Mouse (Mus musculus) hematopoietic stem cell, adult 5-6 weeks (primary cell): Measurements from ENCODE around the gene Mtr. TPM values are rescaled to one million over a fixed set of nuclear protein-coding genes. Genes with fewer than 3 reads are reported as not detected.
"Not testable (repeated sequence)": the region's sequence is repeated elsewhere in the genome, so short reads cannot be mapped to it uniquely, and the experiment has no call there.

Experiments used
- ATAC-seq, 2 experiments: fragments of 125-278 bp in 1 of 2; replicated peaks in 1 of 2; 2 replicates each; pipeline ENCODE4 v1.8.0; 2016 to 2017; ENCODE audit warnings: inconsistent platforms in 2 of 2, mild to moderate bottlenecking in 2 of 2, moderate number of reproducible peaks in 2 of 2, low read depth in 1 of 2, moderate TSS enrichment in 1 of 2; ENCODE audit not compliant: low FRiP score in 2 of 2, poor library complexity in 2 of 2, severe bottlenecking in 2 of 2, insufficient read depth in 1 of 2, low TSS enrichment in 1 of 2
- total RNA-seq: library from RNA; stranded (forward); fragments of 172-1452, 232-1000 nt; gene quantifications from 2 replicates; pipeline ENCODE4 v1.2.3, GENCODE M21; 2017

Mtr gene
- total RNA-seq, 1 experiment from 2014 or later, result 41.3 TPM

DNA sequence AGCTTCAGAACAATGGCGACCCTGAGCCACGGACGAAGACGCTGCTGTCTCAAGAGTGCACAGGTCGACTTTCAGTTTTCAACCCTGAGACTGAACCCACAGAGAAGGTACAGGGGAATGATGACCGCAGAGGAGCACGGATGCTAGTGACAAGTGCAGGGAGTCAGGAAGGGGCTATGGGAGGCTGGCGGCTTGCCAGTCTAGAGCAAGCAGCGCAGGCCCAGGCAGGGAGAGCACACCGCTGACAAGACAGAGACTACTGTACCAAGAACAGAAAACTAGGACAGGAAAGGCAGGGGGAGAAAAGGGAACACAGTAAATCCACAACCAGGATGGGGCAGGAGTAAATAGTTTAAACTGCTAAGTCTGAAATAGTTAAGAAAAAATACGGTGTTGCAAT, 69.1 kb downstream of the Mtr start:
- ATAC-seq, result no peak

DNA sequence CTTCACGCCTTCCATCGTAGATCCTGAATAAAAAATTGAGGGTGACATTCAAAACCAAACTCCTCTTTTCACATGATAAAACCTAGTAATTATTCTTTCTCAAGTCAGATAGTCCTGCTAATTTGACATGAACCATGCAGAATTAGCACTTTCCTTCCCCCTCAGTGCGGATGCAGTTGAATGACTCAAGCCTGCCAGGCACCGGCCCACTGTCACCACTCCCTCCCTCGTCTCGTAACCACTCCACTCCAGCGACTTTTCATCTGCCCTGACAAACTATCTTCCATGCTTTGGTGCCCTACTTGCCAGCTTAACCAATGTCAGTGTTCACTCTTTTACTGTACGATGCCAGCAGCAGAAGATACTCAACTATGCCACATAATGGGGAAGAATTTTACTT, 78.4 kb downstream of the Mtr start:
- ATAC-seq, result no peak

DNA sequence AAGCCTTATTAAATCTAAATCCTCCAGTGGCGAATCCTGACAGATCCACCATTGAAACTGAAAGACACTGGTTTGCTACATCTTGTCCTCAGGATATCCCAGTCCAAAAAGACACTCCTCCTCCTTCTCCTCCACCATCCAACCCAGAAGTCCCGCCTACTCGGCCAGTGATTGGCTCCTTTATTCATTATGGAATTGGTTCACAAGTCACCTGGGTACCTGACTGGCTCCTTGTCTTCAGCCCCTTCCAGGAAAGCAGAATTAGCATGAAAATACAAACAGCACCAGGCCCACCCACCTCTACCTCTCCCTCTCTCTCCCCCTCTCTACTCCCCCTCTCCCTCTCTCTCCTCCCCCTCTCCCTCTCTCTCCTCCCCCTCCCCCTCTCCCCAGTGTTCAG, 81.2 kb downstream of the Mtr start:
- no peak for ATAC-seq

DNA sequence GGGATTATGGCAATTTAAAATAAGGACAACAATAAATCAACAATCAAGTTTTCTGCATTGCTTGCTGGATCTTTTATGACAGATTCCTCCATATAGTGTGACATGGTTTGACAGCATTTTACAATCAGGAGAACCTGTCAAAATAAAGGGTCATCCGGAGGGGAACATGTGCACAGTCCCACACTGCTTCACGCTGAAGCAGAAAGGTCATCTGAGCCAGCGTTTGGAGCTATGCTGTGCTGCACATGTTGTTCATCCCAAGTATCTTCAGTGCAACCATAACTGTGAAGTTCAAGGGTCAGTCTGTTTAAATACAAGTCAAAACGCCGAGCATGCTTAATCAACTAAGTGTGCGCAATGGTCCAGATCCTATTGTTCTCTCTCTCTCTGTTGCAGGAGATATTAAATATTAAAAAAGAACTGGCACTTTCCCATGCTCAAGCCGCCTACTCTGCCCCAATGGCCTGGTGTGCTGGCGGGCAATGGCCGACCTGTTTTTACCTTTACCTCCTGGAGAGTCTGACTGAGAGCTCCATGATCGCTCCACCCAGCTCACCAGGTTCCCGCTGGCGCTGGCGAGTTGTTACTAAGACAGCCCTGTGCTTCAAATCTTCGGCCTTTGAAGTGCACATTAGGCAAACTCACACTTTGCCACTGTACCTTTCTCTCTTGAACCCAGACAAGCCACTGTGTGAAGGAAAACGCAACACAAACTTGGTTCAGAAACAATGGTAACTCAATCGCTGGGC, 81.8 kb downstream of the Mtr start:
- no peak for ATAC-seq

DNA sequence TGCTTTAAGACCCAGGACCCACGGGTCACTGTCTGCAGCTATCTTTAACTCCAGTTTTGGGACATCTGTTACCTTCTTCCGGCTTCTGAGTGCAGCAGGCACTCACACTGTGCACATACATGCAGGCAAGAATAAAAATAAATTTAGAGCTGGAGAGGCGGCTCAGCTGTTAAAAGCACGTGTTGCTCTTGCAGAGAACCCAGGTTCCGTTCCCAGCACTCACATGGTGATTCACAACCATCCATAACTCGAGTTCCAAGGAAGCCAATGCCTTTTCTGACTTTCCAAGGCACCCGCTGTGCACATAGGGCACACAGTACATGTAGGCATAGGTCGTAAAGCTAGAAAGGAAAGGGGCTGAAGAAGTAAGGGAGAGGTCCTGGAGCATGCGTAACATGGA, 90.6 kb downstream of the Mtr start:
- no peak for ATAC-seq

DNA sequence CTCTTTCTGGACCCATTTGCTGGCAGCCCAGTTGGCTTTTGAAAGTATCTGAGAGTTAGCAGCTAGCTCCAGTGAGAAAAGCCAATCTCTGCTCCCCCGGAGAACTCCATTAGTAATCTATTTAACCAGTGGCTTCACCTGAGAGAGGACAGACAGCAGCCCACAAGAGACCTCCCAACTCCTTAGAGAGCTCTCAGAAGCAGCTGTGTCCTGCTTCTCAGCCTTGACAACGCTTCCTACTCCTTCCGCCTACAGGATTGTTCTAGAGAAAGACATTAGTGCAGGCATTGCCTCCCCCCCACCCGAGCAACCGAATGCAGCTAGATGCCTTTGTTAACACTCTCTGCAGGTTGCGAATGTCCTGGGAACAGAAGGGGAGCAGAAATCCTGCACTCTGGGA, 91.5 kb downstream of the Mtr start:
- no peak for ATAC-seq

DNA sequence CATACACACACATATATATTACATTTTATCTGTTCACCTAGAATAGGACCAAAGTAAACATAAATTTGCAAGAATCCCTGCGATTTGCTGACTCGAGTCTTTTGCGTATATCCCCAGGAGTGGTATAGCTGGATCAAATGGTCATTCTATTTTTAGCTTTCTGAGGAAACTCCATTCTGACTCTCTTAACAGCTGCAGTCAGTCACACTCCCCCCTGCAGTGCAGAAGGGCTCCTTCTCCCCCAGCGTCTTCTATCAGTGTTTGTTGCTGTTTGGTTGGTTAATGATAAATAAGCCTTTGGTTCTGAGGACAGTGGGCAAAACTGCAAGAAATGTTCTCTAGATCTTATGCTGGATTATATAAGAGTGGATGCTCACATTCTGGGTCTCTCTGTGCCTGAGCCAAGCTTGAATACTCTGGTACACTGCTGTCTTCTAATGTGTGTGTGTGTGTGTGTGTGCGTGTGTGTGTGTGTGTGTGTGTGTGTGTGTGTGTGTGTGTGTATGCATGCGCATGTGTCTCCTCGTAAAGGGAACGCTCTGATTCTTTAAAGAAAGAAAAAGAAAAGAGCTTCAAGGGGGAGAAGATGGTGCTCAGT, 92.4 kb downstream of the Mtr start:
- no peak for ATAC-seq

DNA sequence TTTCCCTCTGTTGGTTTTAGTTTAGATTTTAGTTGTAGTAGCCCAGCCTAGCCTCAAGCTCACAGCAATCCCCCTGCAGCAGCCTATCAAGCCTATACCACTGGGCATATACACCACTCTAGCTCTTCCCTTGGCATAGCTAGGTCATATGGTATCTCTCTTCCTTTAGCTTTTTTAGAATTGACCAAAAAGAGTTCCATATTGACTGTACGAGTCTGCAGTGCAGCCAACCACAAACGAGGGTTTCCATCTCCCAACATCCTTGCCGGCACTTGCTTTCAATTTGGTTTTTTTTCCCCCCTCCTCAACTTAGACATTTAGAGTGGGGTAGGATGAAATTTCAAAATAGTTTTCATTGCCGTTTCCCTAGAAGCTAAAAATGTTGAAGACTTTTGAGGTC, 95.5 kb downstream of the Mtr start:
- no peak for ATAC-seq

DNA sequence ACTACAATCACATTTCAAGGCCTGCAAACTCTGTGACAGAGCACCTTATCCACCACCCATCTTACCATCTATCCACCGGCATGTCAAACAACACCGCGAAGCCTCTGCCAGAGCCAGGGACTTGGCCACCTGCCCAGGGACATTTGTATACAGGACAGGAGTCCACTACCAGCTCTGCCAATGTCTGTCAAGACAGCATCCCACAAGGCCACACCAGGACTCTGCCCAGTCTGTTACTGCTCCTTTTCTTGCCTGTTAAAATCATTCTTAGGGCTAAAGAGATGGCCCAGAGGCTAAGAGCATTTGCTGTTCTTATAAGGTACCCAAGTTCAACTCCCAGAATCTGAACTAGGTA, 97.8 kb downstream of the Mtr start:
- no peak for ATAC-seq

DNA sequence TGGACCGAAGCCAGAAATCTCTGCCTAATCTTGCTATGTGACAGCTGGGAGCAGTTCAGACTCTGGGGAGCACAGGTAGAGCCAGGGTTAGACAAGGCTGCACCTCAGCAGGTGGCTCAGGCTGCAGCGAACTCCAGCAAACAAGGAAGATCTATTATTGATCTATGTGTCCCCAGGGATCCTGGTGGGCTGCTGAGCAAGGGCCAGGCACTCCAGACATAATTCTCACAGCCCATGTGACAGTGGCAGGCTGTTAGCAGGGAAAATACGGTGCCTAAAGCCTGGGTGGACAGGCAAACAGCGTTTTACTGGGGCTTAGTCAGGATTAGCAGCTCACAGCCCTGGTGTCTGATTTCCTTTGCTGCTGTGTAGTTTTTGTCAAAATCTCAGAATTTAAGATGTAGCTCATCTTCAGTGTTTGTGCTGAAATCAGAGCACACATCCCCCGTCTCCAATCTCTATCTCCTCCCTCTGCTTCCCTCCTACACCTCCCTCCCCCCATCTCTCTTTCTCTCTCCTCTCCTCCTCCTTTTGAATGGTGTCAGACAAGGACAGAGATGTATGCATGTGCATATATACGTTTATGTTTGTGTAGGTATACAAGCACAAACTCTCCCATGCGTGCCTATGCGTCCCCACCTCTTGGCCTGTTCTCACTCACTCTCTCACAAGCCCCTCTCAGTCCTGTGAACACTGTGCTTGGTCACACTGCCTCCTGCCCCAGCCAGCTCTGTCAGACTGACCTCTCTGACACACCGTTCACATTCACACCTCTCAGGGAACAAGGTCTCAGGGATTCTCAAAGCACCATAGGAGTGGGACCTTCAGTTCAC, 98.4 kb downstream of the Mtr start:
- no peak for ATAC-seq

DNA sequence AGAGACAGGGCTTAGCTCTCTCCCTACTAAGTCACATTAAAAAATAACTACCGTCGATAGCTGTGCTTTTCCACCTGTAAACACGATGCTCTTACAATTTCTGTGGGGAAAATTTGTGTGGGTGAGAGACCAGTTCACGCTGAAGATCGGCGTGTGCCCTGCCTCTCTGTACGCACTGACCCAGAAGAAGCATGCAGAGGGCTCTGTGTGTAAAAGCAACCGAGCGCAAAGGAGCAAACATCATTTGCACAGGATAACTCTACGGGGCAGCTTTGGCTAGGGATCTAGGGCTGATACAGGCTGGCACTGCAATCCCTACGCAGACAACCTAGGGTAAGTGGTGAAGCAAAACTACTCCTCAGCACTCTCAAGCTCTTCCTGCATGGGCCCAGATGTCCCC, 104.0 kb downstream of the Mtr start:
- ATAC-seq, result no peak

DNA sequence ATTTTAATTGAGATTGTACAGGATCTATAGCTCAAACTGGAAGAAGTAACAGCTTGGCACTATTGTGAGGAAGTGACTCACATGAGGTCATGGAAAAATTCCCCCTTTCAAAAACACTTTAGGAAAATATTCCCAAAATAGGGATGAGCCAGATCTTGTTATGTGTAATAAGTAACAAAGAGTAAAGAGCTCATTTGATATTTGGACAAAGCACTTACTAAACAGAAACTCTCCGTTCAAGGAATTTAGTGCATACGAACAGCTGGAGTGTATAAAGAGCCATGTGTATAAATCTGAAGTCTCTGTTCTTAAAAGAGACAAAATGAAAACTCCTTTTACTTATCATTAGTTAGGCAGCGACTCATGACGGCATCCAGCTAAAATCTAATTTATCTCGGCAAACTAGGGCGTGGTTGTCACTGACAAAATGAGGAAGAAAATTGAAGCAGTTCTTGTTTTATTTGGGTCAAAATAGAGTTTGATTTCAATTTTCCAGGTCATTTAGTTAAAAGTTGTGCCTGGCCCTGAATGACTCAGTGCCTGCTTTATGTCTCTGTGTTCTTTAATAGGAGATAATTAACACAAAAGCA, 110.9 kb downstream of the Mtr start:
- no peak for ATAC-seq

DNA sequence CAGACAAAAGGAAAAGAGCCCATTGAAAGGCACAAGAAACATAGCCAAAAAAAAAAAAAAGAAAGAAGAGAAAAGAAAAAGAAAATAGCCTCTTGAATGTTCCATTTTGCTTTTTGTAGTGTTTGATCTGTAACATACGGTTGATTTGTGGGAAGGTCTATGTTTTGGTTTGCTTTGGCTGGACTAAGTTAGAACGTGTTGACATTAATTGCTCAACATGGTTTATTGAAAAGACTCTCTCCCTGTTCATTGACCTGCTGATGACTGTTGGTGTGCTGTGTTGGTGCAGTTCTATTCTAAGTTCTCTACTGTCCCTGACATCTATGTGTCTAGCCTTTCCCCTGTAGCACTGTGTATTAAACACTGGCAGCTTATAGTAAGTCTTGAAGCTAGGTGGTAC, 111.5 kb downstream of the Mtr start:
- no peak for ATAC-seq

DNA sequence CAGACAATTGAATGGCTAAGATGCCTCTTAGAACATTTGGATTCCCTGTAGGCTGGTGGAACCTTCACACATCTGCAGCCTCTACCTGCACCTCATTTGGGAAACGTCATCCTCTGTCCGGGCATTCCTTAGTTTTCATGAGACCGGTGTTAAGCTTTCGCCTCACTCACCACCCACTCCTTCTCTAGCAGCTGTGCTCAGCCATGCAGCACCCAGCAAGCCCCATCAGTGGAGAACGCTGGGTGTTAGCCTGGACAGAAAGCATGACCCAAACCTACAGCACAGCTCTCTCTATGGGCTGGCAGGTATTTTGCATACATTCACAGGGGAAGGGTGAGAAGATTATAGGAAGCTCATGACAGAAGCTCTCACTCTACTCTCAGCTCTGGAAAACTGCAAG, 114.6 kb downstream of the Mtr start:
- ATAC-seq, result no peak

DNA sequence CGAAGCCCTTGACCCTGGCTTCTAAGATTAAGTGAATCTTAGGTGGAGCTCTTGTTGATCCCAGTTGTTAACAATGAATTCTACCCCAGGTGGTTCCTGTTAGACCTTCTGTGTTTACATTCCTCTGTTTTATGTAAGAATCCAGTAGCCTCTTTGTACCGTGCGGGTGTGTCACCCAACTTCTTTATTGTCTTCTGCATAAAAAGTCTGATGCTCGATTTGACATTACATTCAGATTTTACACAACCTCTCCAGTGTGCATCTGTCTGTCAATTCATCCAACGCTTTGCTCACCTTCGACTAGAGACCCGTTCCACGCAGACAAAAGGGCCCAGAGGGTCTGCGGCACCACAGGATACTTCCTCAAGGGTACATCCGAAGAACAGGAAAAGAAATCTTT, 121.5 kb downstream of the Mtr start:
- not testable (repeated sequence) for ATAC-seq

DNA sequence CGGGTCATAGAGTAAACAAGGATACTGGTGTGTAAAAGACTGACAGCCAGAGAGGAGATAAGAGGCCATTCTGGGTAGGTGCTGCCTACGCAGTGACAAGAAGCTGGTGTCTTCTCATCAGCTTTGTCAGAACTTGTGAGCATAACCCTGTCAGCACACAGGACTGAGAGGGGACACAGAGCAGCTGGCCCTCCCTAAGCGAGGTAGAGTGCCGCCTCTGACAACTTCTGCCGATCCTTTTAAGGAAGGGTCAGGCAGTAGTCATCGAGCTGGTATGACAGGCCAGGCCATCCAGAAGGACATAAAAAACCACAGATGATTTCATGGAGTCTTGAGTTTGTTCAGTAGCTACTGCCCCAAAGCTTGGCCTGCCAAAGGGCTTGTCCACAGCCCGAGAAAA, 124.4 kb downstream of the Mtr start:
- no peak for ATAC-seq
